Mouse (Mus musculus): ENCODE measurements around the gene Rars.

The Rars gene

DNA sequence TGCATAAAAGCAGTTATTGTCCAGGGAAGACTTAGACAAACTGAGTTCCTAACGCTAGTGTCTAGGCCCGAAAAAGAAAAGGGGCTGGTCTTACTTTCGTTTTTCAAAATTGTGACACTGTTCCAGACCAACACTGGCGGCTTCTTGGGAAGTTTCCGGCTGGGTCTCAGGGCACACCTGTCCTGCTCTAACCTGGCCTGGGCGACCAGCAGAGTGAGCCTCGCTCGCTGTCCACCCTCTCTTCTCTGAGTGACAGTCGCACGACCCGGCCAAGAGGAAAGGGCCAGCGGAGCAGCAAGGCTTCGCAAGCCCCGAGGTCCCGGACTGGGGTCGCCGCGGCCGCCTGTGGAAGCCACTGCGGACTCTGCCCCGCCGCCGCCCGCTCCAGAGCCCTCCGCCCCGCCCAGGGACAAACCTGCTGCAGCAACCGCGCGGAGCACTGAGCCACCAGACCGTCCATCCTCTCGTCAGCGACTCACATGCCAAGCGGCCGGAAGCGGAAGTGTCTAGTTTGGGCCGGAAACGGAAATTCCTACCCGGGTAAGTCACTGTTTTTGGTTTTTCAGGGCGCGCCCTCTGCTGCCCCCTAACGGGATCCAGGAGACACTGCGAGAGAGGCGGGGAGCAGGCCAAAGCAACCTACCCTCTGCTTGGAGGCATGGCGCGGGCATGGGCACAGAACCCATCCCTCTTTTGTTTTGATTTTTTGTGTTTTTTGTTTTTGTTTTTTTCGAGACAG lies at the start of gene Rars:
Rars (minus strand) TSS at position 485 of the 739 bp plus-strand sequence.
- TF ChIP-seq GATA4 (IDR thresholded peaks at IDR 0.05; ENCODE audit: insufficient replicate concordance, low read length): no peak

- TF ChIP-seq GATA4 (IDR thresholded peaks at IDR 0.05; ENCODE audit: insufficient replicate concordance, low read length): no peak
Measured at GRCm38 (mm10) chr11:35882777-35883176, 48.5 kb upstream of the Rars start.

GRCm38 (mm10) chr11:35878559-35878897 lies 44.2 kb upstream of the Rars start:
- TF ChIP-seq GATA4 (IDR thresholded peaks at IDR 0.05; ENCODE audit: insufficient replicate concordance, low read length): no peak

GRCm38 (mm10) chr11:35877651-35878558 lies 43.6 kb upstream of the Rars start:
- no peak for TF ChIP-seq GATA4 (IDR thresholded peaks at IDR 0.05; ENCODE audit: insufficient replicate concordance, low read length)

DNA sequence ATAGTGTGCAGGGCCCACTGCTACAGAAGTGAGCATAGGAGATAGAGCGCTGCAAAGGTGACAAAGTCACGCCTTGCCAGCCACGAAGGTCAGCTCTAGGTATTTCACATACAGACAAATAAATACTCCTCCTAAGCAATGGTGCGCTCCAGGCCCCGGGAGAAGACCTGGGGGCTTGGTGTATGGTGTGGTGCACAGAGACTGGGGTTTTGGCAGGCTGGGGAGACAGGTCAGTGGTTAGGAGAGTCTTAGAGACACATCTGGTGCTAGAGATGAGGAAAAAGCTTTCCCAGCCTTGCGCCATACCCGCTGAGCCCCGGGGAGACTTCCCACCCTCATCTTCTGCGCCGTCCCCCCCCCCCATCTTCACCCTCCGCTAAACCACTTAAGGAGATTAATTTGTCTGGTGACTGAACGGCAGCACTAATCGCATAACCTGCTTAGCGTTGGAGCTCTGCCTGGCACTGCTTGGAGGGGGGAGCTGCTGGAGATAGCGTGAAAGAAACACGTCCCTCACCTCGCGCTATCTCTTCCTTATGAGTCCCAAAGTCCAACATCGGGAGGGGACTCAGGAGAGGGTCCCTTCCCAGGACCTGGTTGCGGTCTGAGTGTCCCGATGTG lies 39.4 kb upstream of the Rars start:
- no peak for TF ChIP-seq GATA4 (IDR thresholded peaks at IDR 0.05; ENCODE audit: insufficient replicate concordance, low read length)

GRCm38 (mm10) chr11:35870961-35871360 lies 36.7 kb upstream of the Rars start:
- no peak for TF ChIP-seq GATA4 (IDR thresholded peaks at IDR 0.05; ENCODE audit: insufficient replicate concordance, low read length)

DNA sequence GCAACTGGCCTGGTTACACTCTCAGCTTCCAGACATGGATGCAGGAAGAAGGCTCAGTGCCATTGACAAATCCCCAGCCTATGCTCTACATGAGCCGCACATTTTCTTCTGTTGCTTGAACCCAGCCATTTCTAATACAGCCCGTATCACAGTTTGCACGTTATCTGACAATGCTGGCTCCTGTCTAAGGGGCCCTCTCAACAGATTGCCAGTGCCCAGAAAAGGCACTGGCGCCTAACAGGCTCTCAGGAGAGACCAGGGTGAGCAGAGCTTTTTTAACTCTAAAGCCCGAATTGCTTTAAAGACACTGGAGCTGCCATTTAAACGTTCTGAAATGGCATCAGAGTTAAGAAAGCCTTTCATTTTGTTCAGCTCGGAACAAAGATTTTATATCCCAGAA lies 31.8 kb upstream of the Rars start:
- no peak for TF ChIP-seq GATA4 (IDR thresholded peaks at IDR 0.05; ENCODE audit: insufficient replicate concordance, low read length)

DNA sequence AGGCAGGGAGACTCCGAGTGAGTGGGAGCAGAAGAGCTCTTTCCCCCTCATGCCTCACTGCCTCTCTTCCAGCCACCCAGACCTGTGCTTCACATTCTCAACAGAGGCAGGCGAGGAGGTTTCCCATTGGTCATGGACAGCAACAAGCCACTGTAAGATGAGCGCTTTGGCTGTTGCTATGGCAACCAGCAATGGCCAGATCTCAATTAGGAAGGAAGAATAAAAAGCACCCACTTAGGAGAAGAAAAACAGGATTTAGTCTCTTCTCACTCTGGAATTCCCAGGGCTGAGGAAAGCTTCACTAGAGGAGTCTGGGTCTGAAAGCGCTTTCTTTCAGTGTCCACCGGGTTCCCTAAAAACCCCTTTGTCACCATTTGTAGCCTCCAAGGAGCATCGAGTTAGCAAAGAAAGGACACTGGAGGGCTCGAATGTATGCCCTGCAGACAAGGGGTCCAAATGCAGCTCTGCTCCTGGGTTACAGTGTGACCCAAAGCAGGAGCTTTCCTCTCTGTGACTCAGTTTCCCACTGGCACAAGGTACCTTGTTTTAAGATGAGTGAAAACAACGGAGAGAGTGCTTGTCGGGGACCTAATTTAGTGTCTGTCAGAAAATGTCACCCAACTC lies 30.8 kb upstream of the Rars start:
- no peak for TF ChIP-seq GATA4 (IDR thresholded peaks at IDR 0.05; ENCODE audit: insufficient replicate concordance, low read length)

DNA sequence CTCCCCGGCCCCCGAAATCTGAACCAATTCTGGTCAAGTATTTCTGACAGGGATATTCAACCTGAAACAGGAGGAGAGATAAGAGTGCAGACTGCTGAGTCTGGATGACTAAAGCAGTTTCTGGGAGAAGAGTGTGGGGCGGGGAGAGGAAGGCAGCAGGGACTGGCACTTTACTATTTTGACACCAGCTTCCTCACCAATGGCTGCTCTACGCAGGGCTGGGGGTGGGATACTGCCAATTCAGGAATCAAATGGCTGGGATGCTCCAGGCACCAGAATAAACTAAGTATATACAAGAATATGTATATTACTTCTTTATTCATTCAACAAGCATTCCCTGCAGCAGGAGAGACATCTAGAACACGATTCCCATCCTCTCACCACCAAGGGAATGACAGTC lies 29.3 kb upstream of the Rars start:
- TF ChIP-seq GATA4 (IDR thresholded peaks at IDR 0.05; ENCODE audit: insufficient replicate concordance, low read length): no peak

DNA sequence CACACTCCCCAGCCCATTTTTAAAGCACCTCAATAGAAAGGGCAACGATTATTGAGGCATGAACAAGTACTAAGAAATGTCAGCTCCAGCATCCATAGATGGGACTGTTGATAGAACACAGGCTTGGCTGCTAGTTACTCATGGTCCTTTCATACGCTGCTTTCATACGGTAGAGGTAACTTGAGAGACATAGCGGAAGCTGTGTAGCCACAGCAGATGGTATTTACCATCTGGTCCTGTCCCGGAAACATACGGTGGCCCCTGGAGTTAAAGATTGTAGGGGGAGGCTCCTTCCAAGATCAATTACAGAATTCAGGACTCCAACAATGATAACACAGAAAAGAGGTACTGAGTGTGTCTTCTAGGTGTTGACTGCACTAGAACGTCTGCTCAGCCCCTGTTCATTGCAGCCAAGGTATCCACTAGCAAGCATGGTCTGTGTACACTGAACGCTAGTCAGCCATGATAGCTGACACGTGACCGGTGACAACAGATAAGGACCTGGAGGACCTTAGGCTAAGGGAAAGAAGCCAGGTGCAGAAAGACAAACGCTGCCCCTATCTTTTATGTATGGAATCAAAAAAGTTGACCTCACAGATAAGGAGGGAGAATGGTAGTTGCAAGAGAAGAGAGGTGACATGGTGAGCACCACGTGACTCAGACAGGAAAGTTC lies 23.2 kb upstream of the Rars start:
- TF ChIP-seq GATA4 (IDR thresholded peaks at IDR 0.05; ENCODE audit: insufficient replicate concordance, low read length): no peak

- TF ChIP-seq GATA4 (IDR thresholded peaks at IDR 0.05; ENCODE audit: insufficient replicate concordance, low read length): no peak
Measured at GRCm38 (mm10) chr11:35856359-35857040, 22.2 kb upstream of the Rars start.

GRCm38 (mm10) chr11:35855567-35855966 lies 21.3 kb upstream of the Rars start:
- TF ChIP-seq GATA4 (IDR thresholded peaks at IDR 0.05; ENCODE audit: insufficient replicate concordance, low read length): no peak

DNA sequence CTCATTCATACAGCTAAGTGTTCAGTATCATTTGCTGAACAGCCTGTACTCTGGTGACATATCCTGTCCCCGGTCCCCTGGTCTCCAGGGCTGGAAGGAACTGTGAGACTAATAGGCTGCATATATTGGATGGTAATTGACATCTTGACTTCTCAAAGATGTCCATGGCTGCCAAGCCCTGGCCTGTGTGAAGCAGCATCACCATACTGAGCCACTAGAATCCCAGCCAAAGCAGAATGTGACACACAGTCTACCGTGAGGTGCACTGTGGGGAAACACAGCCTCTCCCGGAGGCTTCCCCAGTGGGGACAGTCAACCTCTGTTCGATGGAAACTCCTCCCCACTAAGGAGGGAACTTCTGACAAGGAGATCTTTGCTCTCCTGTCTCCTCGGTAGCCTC lies 20.6 kb upstream of the Rars start:
- no peak for TF ChIP-seq GATA4 (IDR thresholded peaks at IDR 0.05; ENCODE audit: insufficient replicate concordance, low read length)

GRCm38 (mm10) chr11:35853651-35854050 lies 19.3 kb upstream of the Rars start:
- no peak for TF ChIP-seq GATA4 (IDR thresholded peaks at IDR 0.05; ENCODE audit: insufficient replicate concordance, low read length)

Data from liver, adult (tissue).